Mouse (Mus musculus) left cerebral cortex, adult 9 months (tissue): ENCODE measurements at regions not wholly inside any gene's neighbourhood (a gene's known extent, or its start where the extent isn't known, plus 50 kb on each side); places are given as distances from the start of the nearest gene placed in this dataset.

Experiments
- DNase-seq, 2 experiments: peaks; one replicate each; pipeline ENCODE4 v3.0.0; 2022; ENCODE audit warnings: low spot score in 2 of 2

GRCm38 (mm10) chr14:103764047-103764446 lies 80.2 kb downstream of the Ednrb start:
- DNase-seq, result peak in 1 of 2 experiments; percentile 20

- DNase-seq, result no peak
Measured at GRCm38 (mm10) chr14:103763216-103764031, 80.8 kb downstream of the Ednrb start.

GRCm38 (mm10) chr14:103759443-103759842 lies 84.8 kb downstream of the Ednrb start:
- DNase-seq, result no peak
